Mouse (Mus musculus) cerebellum, adult 2 months (tissue): ENCODE data around the gene Zbtb20.

Source experiments
- CTCF ChIP-seq: fragments of 200-500 bp; IDR thresholded peaks from 2 replicates; pipeline ENCODE4 v1.5.1; 2011; ENCODE audit warnings: low read depth, mild to moderate bottlenecking, control low read depth, low read length, moderate library complexity, borderline replicate concordance; ENCODE audit not compliant: insufficient read depth
- POLR2A ChIP-seq: fragments of 200-500 bp; IDR thresholded peaks from 2 replicates; pipeline ENCODE4 v1.6.1; 2011; ENCODE audit warnings: low read length, control low read depth, borderline replicate concordance; ENCODE audit not compliant: insufficient read depth

DNA sequence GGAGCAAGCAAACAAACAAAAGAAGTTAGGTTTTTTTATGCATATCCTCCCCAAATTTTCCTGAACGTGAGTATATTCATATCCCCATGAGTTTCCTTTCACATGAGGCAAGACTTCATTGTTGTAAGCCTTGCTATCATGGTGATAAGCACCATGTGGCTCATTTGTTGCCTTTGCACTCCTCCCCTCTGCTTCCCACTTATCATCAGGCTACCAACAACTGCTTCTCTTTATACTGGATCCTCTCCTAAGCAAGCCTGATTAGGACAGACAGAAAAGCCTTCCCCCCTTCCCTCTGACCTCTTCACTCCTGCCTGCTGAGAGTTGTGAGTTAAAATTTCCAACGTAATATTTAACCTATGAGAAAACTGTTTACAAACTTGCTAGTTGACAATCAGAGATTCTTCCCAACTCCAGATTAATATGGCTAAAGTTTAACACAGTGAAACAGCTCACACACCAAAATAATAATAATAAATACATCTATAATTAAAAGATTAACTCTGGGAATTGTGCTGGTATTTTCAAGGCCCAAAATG lies 398.4 kb downstream of the Zbtb20 start:
- TF ChIP-seq CTCF (no peak), POLR2A (no peak)
